Mouse (Mus musculus): ENCODE data around the gene Galnt16. TPM values are rescaled to one million over a fixed set of nuclear protein-coding genes. Genes with fewer than 3 reads are reported as not detected.
A peak's percentile ranks its signal among the peaks of the same experiment; 100 is the strongest.

Galnt16 gene
- total and polyA plus RNA-seq, 2 experiments from 2014 or later, result 28.2 to 67.9 TPM

- Histone ChIP-seq H3K4me2 (ENCODE audit: low read depth, low read length) (no peak overlapping the region), H3K9ac (replicated peaks; ENCODE audit: low read length) (no peak overlapping the region), H3K27me3 (ENCODE audit: insufficient read depth, low read length) (no peaks in the 10 kb centered on the region), H3K4me1 (ENCODE audit: insufficient read depth, low read length) (peaks cover 12% of the 10 kb centered on the region; the same call in 1 of the 2 replicates), H3K36me3 (ENCODE audit: insufficient read depth, low read length) (no peaks in the 10 kb centered on the region), H3K27ac (peak overlapping the region; percentile 43; the same call in 1 of the 2 replicates), H3K9me3 (ENCODE audit: low read length) (no peaks in the 10 kb centered on the region), H3K4me3 (ENCODE audit: low read length) (no peak overlapping the region)
- no peak for TF ChIP-seq CTCF (IDR thresholded peaks at IDR 0.05; ENCODE audit: low read depth)
- peak; percentile 69 for ATAC-seq
- DNase-seq (ENCODE audit: low spot score), result peak; percentile 33
- WGBS, result 63% methylated on average over 5 of the region's 5 CpGs
These were observed 9.8 kb downstream of the Galnt16 start for GRCm38 (mm10) chr12:80527727-80528389.

- no peak for DNase-seq (ENCODE audit: low spot score)
- no peaks in the 10 kb centered on the region for H3K27me3 ChIP-seq (ENCODE audit: insufficient read depth, low read length)
- no peak for TF ChIP-seq CTCF (IDR thresholded peaks at IDR 0.05; ENCODE audit: low read depth)
These were observed 12.0 kb downstream of the Galnt16 start for GRCm38 (mm10) chr12:80530052-80530451.

GRCm38 (mm10) chr12:80530630-80531029 is 12.6 kb downstream of the Galnt16 start:
- peaks cover 7% of the 10 kb centered on the region; the same call in 1 of the 2 replicates for H3K4me1 ChIP-seq (ENCODE audit: insufficient read depth, low read length)
- no peak for TF ChIP-seq CTCF (IDR thresholded peaks at IDR 0.05; ENCODE audit: low read depth)
- 51% methylated on average over 6 of the region's 6 CpGs for WGBS
- no peaks in the 10 kb centered on the region for H3K36me3 ChIP-seq (ENCODE audit: insufficient read depth, low read length)
- no peaks in the 10 kb centered on the region for H3K27me3 ChIP-seq (ENCODE audit: insufficient read depth, low read length)
- no peak overlapping the region for H3K4me3 ChIP-seq (ENCODE audit: low read length)
- H3K9ac ChIP-seq (replicated peaks; ENCODE audit: low read length), result no peak overlapping the region
- DNase-seq (ENCODE audit: low spot score) (no peak), ATAC-seq (no peak)
- no peak overlapping the region for H3K27ac ChIP-seq
- H3K4me2 ChIP-seq (ENCODE audit: low read depth, low read length), result no peak overlapping the region
- H3K9me3 ChIP-seq (ENCODE audit: low read length), result no peaks in the 10 kb centered on the region

More at GRCm38 (mm10) chr12:80530052-80530451, 12.0 kb downstream of the Galnt16 start:
- no peak overlapping the region for H3K4me3 ChIP-seq (ENCODE audit: low read length)
- WGBS, result 43% methylated on average over 2 of the region's 2 CpGs
- H3K4me2 ChIP-seq (ENCODE audit: low read depth, low read length), result no peak overlapping the region
- H3K9ac ChIP-seq (replicated peaks; ENCODE audit: low read length), result no peak overlapping the region
- H3K9me3 ChIP-seq (ENCODE audit: low read length), result no peaks in the 10 kb centered on the region
- no peak overlapping the region for H3K27ac ChIP-seq
- no peaks in the 10 kb centered on the region for H3K36me3 ChIP-seq (ENCODE audit: insufficient read depth, low read length)
- peaks cover 12% of the 10 kb centered on the region; the same call in 1 of the 2 replicates for H3K4me1 ChIP-seq (ENCODE audit: insufficient read depth, low read length)
- ATAC-seq, result no peak

- DNase-seq (ENCODE audit: low spot score) (no peak), ATAC-seq (no peak)
- TF ChIP-seq CTCF (IDR thresholded peaks at IDR 0.05; ENCODE audit: low read depth), result no peak
- Histone ChIP-seq H3K27ac (no peak overlapping the region), H3K9ac (replicated peaks; ENCODE audit: low read length) (no peak overlapping the region), H3K4me2 (ENCODE audit: low read depth, low read length) (no peak overlapping the region), H3K4me1 (ENCODE audit: insufficient read depth, low read length) (0 out of 2 replicates have a peak, but pooled peaks cover 3% of the 10 kb centered on the region), H3K27me3 (ENCODE audit: insufficient read depth, low read length) (no peaks in the 10 kb centered on the region), H3K36me3 (ENCODE audit: insufficient read depth, low read length) (no peaks in the 10 kb centered on the region), H3K9me3 (ENCODE audit: low read length) (no peaks in the 10 kb centered on the region), H3K4me3 (ENCODE audit: low read length) (no peak overlapping the region)
- 79% methylated on average over 10 of the region's 10 CpGs for WGBS
These were observed 13.5 kb downstream of the Galnt16 start for GRCm38 (mm10) chr12:80531585-80531984.

GRCm38 (mm10) chr12:80533876-80534275 is 15.8 kb downstream of the Galnt16 start:
- 0 out of 2 replicates have a peak, but pooled peaks have one; percentile 21 for ATAC-seq
- 0 out of 2 replicates have a peak, but pooled peaks cover 3% of the 10 kb centered on the region for H3K4me1 ChIP-seq (ENCODE audit: insufficient read depth, low read length)
- TF ChIP-seq CTCF (IDR thresholded peaks at IDR 0.05; ENCODE audit: low read depth), result no peak
- no peak overlapping the region for H3K27ac ChIP-seq
- H3K27me3 ChIP-seq (ENCODE audit: insufficient read depth, low read length), result no peaks in the 10 kb centered on the region
- DNase-seq (ENCODE audit: low spot score), result no peak
- H3K36me3 ChIP-seq (ENCODE audit: insufficient read depth, low read length), result no peaks in the 10 kb centered on the region
- WGBS, result 46% methylated on average over 2 of the region's 2 CpGs
- H3K9ac ChIP-seq (replicated peaks; ENCODE audit: low read length), result no peak overlapping the region
- no peak overlapping the region for H3K4me2 ChIP-seq (ENCODE audit: low read depth, low read length)
- no peak overlapping the region for H3K4me3 ChIP-seq (ENCODE audit: low read length)
- H3K9me3 ChIP-seq (ENCODE audit: low read length), result no peaks in the 10 kb centered on the region

- 90% methylated on average over 2 of the region's 2 CpGs for WGBS
- Histone ChIP-seq H3K9ac (replicated peaks; ENCODE audit: low read length) (no peak overlapping the region), H3K27me3 (ENCODE audit: insufficient read depth, low read length) (no peaks in the 10 kb centered on the region), H3K4me2 (ENCODE audit: low read depth, low read length) (no peak overlapping the region), H3K9me3 (ENCODE audit: low read length) (no peaks in the 10 kb centered on the region), H3K36me3 (ENCODE audit: insufficient read depth, low read length) (no peaks in the 10 kb centered on the region), H3K27ac (no peak overlapping the region), H3K4me3 (ENCODE audit: low read length) (no peak overlapping the region), H3K4me1 (ENCODE audit: insufficient read depth, low read length) (no peaks in the 10 kb centered on the region)
- TF ChIP-seq CTCF (IDR thresholded peaks at IDR 0.05; ENCODE audit: low read depth), result no peak
- no peak for ATAC-seq
- DNase-seq (ENCODE audit: low spot score), result no peak
These were observed 19.2 kb downstream of the Galnt16 start for GRCm38 (mm10) chr12:80537313-80537712.

- Histone ChIP-seq H3K4me1 (ENCODE audit: insufficient read depth, low read length) (no peaks in the 10 kb centered on the region), H3K9me3 (ENCODE audit: low read length) (no peaks in the 10 kb centered on the region), H3K36me3 (ENCODE audit: insufficient read depth, low read length) (no peaks in the 10 kb centered on the region), H3K4me2 (ENCODE audit: low read depth, low read length) (no peak overlapping the region), H3K27me3 (ENCODE audit: insufficient read depth, low read length) (no peaks in the 10 kb centered on the region), H3K9ac (replicated peaks; ENCODE audit: low read length) (no peak overlapping the region), H3K4me3 (ENCODE audit: low read length) (no peak overlapping the region), H3K27ac (no peak overlapping the region)
- ATAC-seq (no peak), DNase-seq (ENCODE audit: low spot score) (no peak)
- WGBS, result 59% methylated on average over 6 of the region's 6 CpGs
- TF ChIP-seq CTCF (IDR thresholded peaks at IDR 0.05; ENCODE audit: low read depth), result no peak
These were observed 20.2 kb downstream of the Galnt16 start for GRCm38 (mm10) chr12:80538311-80538710.
